Mouse (Mus musculus): ENCODE results near the gene Gm21891.
"Not testable (repeated sequence)": the region's sequence is repeated elsewhere in the genome, so short reads cannot be mapped to it uniquely, and the experiment has no call there.

Gm21891 gene

DNA sequence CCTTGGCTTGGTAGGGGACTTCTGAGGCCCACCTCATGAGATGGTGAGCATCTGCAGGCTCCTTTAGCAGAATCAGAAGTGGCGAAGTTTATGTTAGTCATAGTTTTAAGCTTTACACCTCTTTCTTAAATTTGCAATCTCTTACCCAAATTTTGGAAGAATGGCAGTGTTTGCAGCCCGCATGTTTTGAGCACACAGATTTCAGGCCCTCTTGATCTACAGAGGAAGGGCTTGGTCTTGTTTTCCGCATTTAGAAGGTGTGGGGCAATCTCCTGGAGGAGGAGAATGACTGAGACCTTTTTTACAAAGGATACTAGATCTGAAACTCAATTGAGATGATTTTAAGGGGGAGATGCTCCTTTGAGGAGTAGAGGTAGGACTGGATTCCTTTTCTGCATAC is at the start of gene Gm21891:
TSS of gene Gm21891 (minus strand) at position 101 of the 400 bp plus-strand sequence.
- not testable (repeated sequence) for DNase-seq

DNA sequence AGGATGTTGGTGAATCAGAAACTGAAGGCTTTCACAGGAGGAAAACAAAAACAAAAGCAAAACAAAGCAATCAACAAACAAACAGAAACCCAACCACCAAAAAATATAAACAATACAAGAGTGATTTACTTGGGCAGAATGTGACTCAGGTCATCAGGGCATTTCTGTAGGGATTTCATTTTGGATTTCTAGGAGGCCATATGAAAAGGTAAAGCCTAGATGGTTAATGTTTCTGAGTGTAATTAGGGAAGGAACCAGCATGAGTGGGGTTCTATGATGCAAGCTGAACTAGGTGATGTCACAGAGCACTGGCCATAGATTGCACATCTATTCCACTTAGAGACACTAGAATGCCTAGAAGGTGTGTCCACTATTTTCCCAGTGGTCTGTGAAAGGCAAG is 28.4 kb upstream of the Gm21891 start, which contains the start of gene Gm21425:
TSS of gene Gm21425 (plus strand) at position 301 of the 400 bp plus-strand sequence.
- DNase-seq: not testable (repeated sequence)

Data from lung, postnatal 36 days (tissue).